Mouse (Mus musculus) CD4-positive naive resting alpha-beta T cell, adult 57 days (primary cell): ENCODE measurements around the gene Elmod2. TPM values are rescaled to one million over a fixed set of nuclear protein-coding genes. Genes with fewer than 3 reads are reported as not detected.

Source experiments
- total RNA-seq: library from RNA; stranded (reverse); gene quantifications from one replicate; pipeline ENCODE4 v1.2.4, GENCODE M21; 2023

Elmod2 gene
- total RNA-seq, result 5.6 TPM

GRCm38 (mm10) chr8:83331899-83332697, at the start of gene Elmod2:
Gene Elmod2 (minus strand): TSS chr8:83332486.

GRCm38 (mm10) chr8:83348263-83348662, 16.0 kb upstream of the Elmod2 start, which contains the start of gene Mgat4d:
Gene Mgat4d (plus strand): TSS chr8:83348471.

GRCm38 (mm10) chr8:83290176-83290575, 42.1 kb downstream of the Elmod2 start, which contains the start of gene Ucp1:
Gene Ucp1 (plus strand): TSS chr8:83290352.

Other genes starting within 250 kb of the Elmod2 start
- 3.3 TPM for gene Tbc1d9, start 167.1 kb downstream of the Elmod2 start, total RNA-seq
- not detected for gene Gm10645, start 166.3 kb downstream of the Elmod2 start, total RNA-seq
- gene Ucp1, start 42.1 kb downstream of the Elmod2 start, total RNA-seq, result not detected
- not detected for gene Mgat4d, start 16.0 kb upstream of the Elmod2 start, total RNA-seq
- not detected for gene Clgn, start 57.4 kb upstream of the Elmod2 start, total RNA-seq
- 21.1 TPM for gene Scoc, start 125.9 kb upstream of the Elmod2 start, total RNA-seq
- gene Olfr370, start 203.3 kb upstream of the Elmod2 start, total RNA-seq, result not detected
- 79.0 TPM for gene Ndufb7, start 234.2 kb upstream of the Elmod2 start, total RNA-seq